8 mouse cellular contexts compared by ENCODE assay signal in genomic region chr2:18046758-18047645, GRCm38 (mm10). TPM values are rescaled to one million over a fixed set of nuclear protein-coding genes. Genes with fewer than 3 reads are reported as not detected.
A peak's percentile ranks its signal among the peaks of the same experiment; 100 is the strongest.
DNase-seq lines count a peak whose midpoint lies in the region; ATAC-seq and TF ChIP-seq lines count a peak whose summit lies in the region.

No protein-coding gene starts in this region.

- H3K4me1 ChIP-seq in forebrain, embryonic 14.5 days (ENCODE audit: control insufficient read depth, insufficient read depth, low read length) = peaks cover 30% of the 10 kb centered on the region
- H3K4me1 ChIP-seq in lung, embryonic 15.5 days = peaks cover 38% of the 10 kb centered on the region

- H3K4me2 ChIP-seq in forebrain, embryonic 14.5 days (ENCODE audit: low read length) = peak overlapping the region; percentile 94
- H3K4me2 ChIP-seq in lung, embryonic 15.5 days = peak overlapping the region; percentile 67

- H3K4me3 ChIP-seq in forebrain, embryonic 14.5 days (ENCODE audit: low read depth, low read length) = peak overlapping the region; percentile 98
- peak overlapping the region; percentile 80 for H3K4me3 ChIP-seq in layer of hippocampus, adult 2 months
- H3K4me3 ChIP-seq in lung, embryonic 15.5 days = peak overlapping the region; percentile 76

- H3K9me3 ChIP-seq in forebrain, embryonic 14.5 days (replicated peaks; ENCODE audit: control insufficient read depth, low read length) = no peaks in the 10 kb centered on the region
- no peaks in the 10 kb centered on the region for H3K9me3 ChIP-seq in lung, embryonic 15.5 days

- H3K27me3 ChIP-seq in forebrain, embryonic 14.5 days (replicated peaks; ENCODE audit: control insufficient read depth, insufficient read depth, low read length) = no peaks in the 10 kb centered on the region
- H3K27me3 ChIP-seq in lung, embryonic 15.5 days = no peaks in the 10 kb centered on the region

- under 1% methylated on average over 49 of the region's 64 CpGs for WGBS in forebrain, embryonic 14.5 days
- WGBS in lung, embryonic 15.5 days = under 1% methylated on average over 64 of the region's 64 CpGs

- ATAC-seq in cerebellum, adult (ENCODE audit: insufficient number of reproducible peaks, low FRiP score, low TSS enrichment) = peak; percentile 63
- peak; percentile 17 for ATAC-seq in forebrain, embryonic 14.5 days
- peak; percentile 51; the same call in 1 of the 2 replicates for ATAC-seq in lung, embryonic 15.5 days (ENCODE audit: borderline replicate concordance, extremely low read depth, low FRiP score, low TSS enrichment)
- ATAC-seq in neutrophil, adult 5-6 weeks (ENCODE audit: extremely low read depth, insufficient number of reproducible peaks, low FRiP score, poor library complexity, severe bottlenecking) = 0 out of 2 replicates have a peak, but pooled peaks have one; percentile 27

- peak overlapping the region; percentile 100 for H3K27ac ChIP-seq in forebrain, embryonic 14.5 days (ENCODE audit: low read depth, low read length)
- peak overlapping the region; percentile 99 for H3K27ac ChIP-seq in layer of hippocampus, adult 2 months
- peak overlapping the region; percentile 97 for H3K27ac ChIP-seq in lung, embryonic 15.5 days

- peak overlapping the region; percentile 100 for H3K9ac ChIP-seq in forebrain, embryonic 14.5 days (ENCODE audit: low read length)
- H3K9ac ChIP-seq in lung, embryonic 15.5 days = peak overlapping the region; percentile 98

- peak; percentile 47 for DNase-seq in ES-CJ7 (ENCODE audit: low read depth, low spot score)
- DNase-seq in forebrain, embryonic 14.5 days (ENCODE audit: low spot score) = no peak
- DNase-seq in heart, postnatal 36 days = peak; percentile 69 to 86
- peak in 1 of 2 experiments; percentile 57 for DNase-seq in layer of hippocampus, adult 2 months (ENCODE audit: low spot score in 2 of 2)
- DNase-seq in urinary bladder, adult 2 months (ENCODE audit: low spot score) = peak; percentile 68

- no peak for TF ChIP-seq CTCF in layer of hippocampus, adult 2 months (conservative IDR thresholded peaks at IDR 0.05)

- intact Hi-C loops in heart, postnatal 36 days (cut with DNase I) = loop anchor here (1.0 to 5.0 kb wide), 5 partner anchors 10 to 720 kb away; partner anchors contain the start of gene Bmi1

- no peaks in the 10 kb centered on the region for H3K36me3 ChIP-seq in forebrain, embryonic 14.5 days (ENCODE audit: control insufficient read depth, insufficient read depth, low read length)
- no peaks in the 10 kb centered on the region for H3K36me3 ChIP-seq in lung, embryonic 15.5 days

RNA-seq across cellular contexts. Expression of gene Skida1, which starts 1.8 kb away (rescaled TPM):
- 10.8 and 13.2 TPM in 2 replicates for polyA plus RNA-seq in forebrain, embryonic 14.5 days (2014; fragmentation: Nextera tagmentation; extraction: Ambion mirVana)
- 1 to 10 TPM; 2.8 to 5.1 TPM for total RNA-seq in heart, postnatal 36 days (2021)
- total RNA-seq in layer of hippocampus, adult 2 months (2021) = 10 to 100 TPM; 16.8 to 16.9 TPM
- 7.2 and 8.4 TPM in 2 replicates for polyA plus RNA-seq in lung, embryonic 15.5 days (2015; fragmentation: Nextera tagmentation; extraction: Ambion mirVana)
- total RNA-seq in neutrophil, adult 5-6 weeks (2017) = 0.23 and 0.37 TPM in 2 replicates
- polyA plus RNA-seq in urinary bladder, adult 2 months (2012; rRNA removed) = 3.4 and 4.9 TPM in 2 replicates

RNA-seq across cellular contexts. Expression of gene Mllt10, which starts 8.0 kb away (rescaled TPM):
- 38.7 and 43.5 TPM in 2 replicates for polyA plus RNA-seq in forebrain, embryonic 14.5 days (2014; fragmentation: Nextera tagmentation; extraction: Ambion mirVana)
- 10 to 100 TPM; 32.6 to 34.2 TPM for total RNA-seq in heart, postnatal 36 days (2021)
- 10 to 100 TPM; 63.6 to 67.6 TPM for total RNA-seq in layer of hippocampus, adult 2 months (2021)
- polyA plus RNA-seq in lung, embryonic 15.5 days (2015; fragmentation: Nextera tagmentation; extraction: Ambion mirVana) = 58.9 and 59.4 TPM in 2 replicates
- 84.6 and 95.8 TPM in 2 replicates for total RNA-seq in neutrophil, adult 5-6 weeks (2017)
- polyA plus RNA-seq in urinary bladder, adult 2 months (2012; rRNA removed) = 31.4 and 31.7 TPM in 2 replicates

RNA-seq across cellular contexts. Expression of gene A930004D18Rik, which starts 9.5 kb away (rescaled TPM):
- 9.9 and 11.7 TPM in 2 replicates for polyA plus RNA-seq in forebrain, embryonic 14.5 days (2014; fragmentation: Nextera tagmentation; extraction: Ambion mirVana)
- total RNA-seq in heart, postnatal 36 days (2021) = 1 to 10 TPM; 4.6 to 6.2 TPM
- 1 to 10 TPM; 4.2 to 4.3 TPM for total RNA-seq in layer of hippocampus, adult 2 months (2021)
- 12.5 and 13.6 TPM in 2 replicates for polyA plus RNA-seq in lung, embryonic 15.5 days (2015; fragmentation: Nextera tagmentation; extraction: Ambion mirVana)
- 0.12 TPM in 1 of 2 replicates, not detected in the other for total RNA-seq in neutrophil, adult 5-6 weeks (2017)
- polyA plus RNA-seq in urinary bladder, adult 2 months (2012; rRNA removed) = 3.6 and 3.9 TPM in 2 replicates

RNA-seq across cellular contexts. Expression of gene H2al2a, which starts 50.2 kb away (rescaled TPM):
- polyA plus RNA-seq in forebrain, embryonic 14.5 days (2014; fragmentation: Nextera tagmentation; extraction: Ambion mirVana) = not detected in 2 replicates
- not detected for total RNA-seq in heart, postnatal 36 days (2021)
- total RNA-seq in layer of hippocampus, adult 2 months (2021) = not detected
- not detected in 2 replicates for polyA plus RNA-seq in lung, embryonic 15.5 days (2015; fragmentation: Nextera tagmentation; extraction: Ambion mirVana)
- not detected in 2 replicates for total RNA-seq in neutrophil, adult 5-6 weeks (2017)
- polyA plus RNA-seq in urinary bladder, adult 2 months (2012; rRNA removed) = not detected in 2 replicates
